Mouse (Mus musculus): ENCODE data around the gene Commd7. TPM values are rescaled to one million over a fixed set of nuclear protein-coding genes. Genes with fewer than 3 reads are reported as not detected.
"Not testable (repeated sequence)": the region's sequence is repeated elsewhere in the genome, so short reads cannot be mapped to it uniquely, and the experiment has no call there.

Commd7 gene
- 10 to 100 TPM; 21.7 to 25.9 TPM for total RNA-seq (2021)

GRCm38 (mm10) chr2:153631976-153632870 is at the start of gene Commd7:
Commd7 (minus strand) TSS chr2:153632781.
- DNase-seq: peak; percentile 91

GRCm38 (mm10) chr2:153679959-153680358 is 47.4 kb upstream of the Commd7 start:
- DNase-seq: no peak

- no peak for DNase-seq
These were observed 45.0 kb upstream of the Commd7 start for GRCm38 (mm10) chr2:153677550-153677949.

- no peak for DNase-seq
These were observed 44.4 kb upstream of the Commd7 start for GRCm38 (mm10) chr2:153676944-153677343.

GRCm38 (mm10) chr2:153675364-153675763 is 42.8 kb upstream of the Commd7 start:
- not testable (repeated sequence) for DNase-seq

GRCm38 (mm10) chr2:153672619-153673018 is 40.0 kb upstream of the Commd7 start:
- no peak for DNase-seq

GRCm38 (mm10) chr2:153670111-153670510 is 37.5 kb upstream of the Commd7 start:
- peak; percentile 15 for DNase-seq

- no peak for DNase-seq
These were observed 36.3 kb upstream of the Commd7 start for GRCm38 (mm10) chr2:153668754-153669376.

- DNase-seq: no peak
These were observed 32.8 kb upstream of the Commd7 start for GRCm38 (mm10) chr2:153665401-153665800.

- peak; percentile 18 for DNase-seq
These were observed 28.0 kb upstream of the Commd7 start for GRCm38 (mm10) chr2:153660616-153661015.

GRCm38 (mm10) chr2:153657659-153658058 is 25.1 kb upstream of the Commd7 start:
- not testable (repeated sequence) for DNase-seq

GRCm38 (mm10) chr2:153651681-153652080 is 19.1 kb upstream of the Commd7 start:
- no peak for DNase-seq

GRCm38 (mm10) chr2:153650014-153650687 is 17.6 kb upstream of the Commd7 start:
- DNase-seq: no peak

GRCm38 (mm10) chr2:153649298-153650013 is 16.9 kb upstream of the Commd7 start, which contains the start of gene Dnmt3b:
Dnmt3b (plus strand) TSS chr2:153649450.
- peak; percentile 67 for DNase-seq

GRCm38 (mm10) chr2:153648773-153649297 is 16.3 kb upstream of the Commd7 start:
- DNase-seq: no peak

GRCm38 (mm10) chr2:153642999-153643398 is 10.4 kb upstream of the Commd7 start:
- DNase-seq: no peak

- no peak for DNase-seq
These were observed 9.9 kb upstream of the Commd7 start for GRCm38 (mm10) chr2:153642496-153642895.

GRCm38 (mm10) chr2:153638977-153639680 is 6.5 kb upstream of the Commd7 start:
- DNase-seq: no peak

- no peak for DNase-seq
These were observed 678 bp upstream of the Commd7 start for GRCm38 (mm10) chr2:153633259-153633658.

- DNase-seq: no peak
These were observed 268 bp upstream of the Commd7 start for GRCm38 (mm10) chr2:153632871-153633226.

GRCm38 (mm10) chr2:153630950-153631349 is 1.6 kb downstream of the Commd7 start:
- DNase-seq: no peak

All from heart, postnatal 4 days (tissue).